Mouse (Mus musculus) myocyte (in vitro differentiated cells): ENCODE results near the gene Alkbh7. TPM values are rescaled to one million over a fixed set of nuclear protein-coding genes. Genes with fewer than 3 reads are reported as not detected.

Experiments
- H3K27me3 ChIP-seq: one replicate; pipeline ENCODE4 v1.6.1; 2011; ENCODE audit not compliant: control insufficient read depth, insufficient read depth, insufficient read length
- H3K36me3 ChIP-seq: one replicate; pipeline ENCODE4 v1.6.1; 2011; ENCODE audit not compliant: control insufficient read depth, insufficient read depth
- H3K4me2 ChIP-seq: one replicate; pipeline ENCODE4 v1.6.1; 2011; ENCODE audit warnings: low read depth, control low read depth
- H3K4me3 ChIP-seq: one replicate; pipeline ENCODE4 v1.5.1; 2011; ENCODE audit warnings: mild to moderate bottlenecking, control low read depth, moderate library complexity
- H3K79me2 ChIP-seq: one replicate; pipeline ENCODE4 v1.6.1; 2011; ENCODE audit not compliant: control insufficient read depth, insufficient read depth
- H3ac ChIP-seq: one replicate; pipeline ENCODE4 v1.6.1; 2011; ENCODE audit not compliant: control insufficient read depth, insufficient read length
- CEBPB ChIP-seq: IDR thresholded peaks from 2 replicates; pipeline ENCODE4 v1.6.1; 2011; ENCODE audit warnings: mild to moderate bottlenecking, moderate library complexity; ENCODE audit not compliant: poor library complexity, insufficient read depth, severe bottlenecking
- E2F4 ChIP-seq: IDR thresholded peaks from one replicate; pipeline ENCODE4 v1.6.1; 2011; ENCODE audit warnings: mild to moderate bottlenecking, control low read depth, moderate library complexity; ENCODE audit not compliant: insufficient read depth
- MAX ChIP-seq: IDR thresholded peaks from one replicate; pipeline ENCODE4 v1.6.1; 2011; ENCODE audit warnings: low read depth, mild to moderate bottlenecking, control low read depth
- MYOD1 ChIP-seq, 3 experiments: IDR thresholded peaks; one replicate each; pipeline ENCODE4 v1.6.1; 2011; ENCODE audit warnings: control low read depth in 2 of 3, low read depth in 2 of 3, mild to moderate bottlenecking in 2 of 3, moderate library complexity in 1 of 3; ENCODE audit not compliant: insufficient read length in 2 of 3, control insufficient read depth in 1 of 3
- MYOG ChIP-seq, 3 experiments: IDR thresholded peaks; one replicate each; pipeline ENCODE4 v1.6.1; 2011; ENCODE audit warnings: control low read depth in 2 of 3, low read depth in 2 of 3, mild to moderate bottlenecking in 2 of 3; ENCODE audit not compliant: insufficient read length in 2 of 3, control insufficient read depth in 1 of 3, insufficient read depth in 1 of 3
- POLR2A ChIP-seq: IDR thresholded peaks from one replicate; pipeline ENCODE4 v1.6.1; 2011; ENCODE audit warnings: low read depth, mild to moderate bottlenecking, control low read depth, moderate library complexity; ENCODE audit not compliant: insufficient read length
- POLR2AphosphoS2 ChIP-seq: IDR thresholded peaks from one replicate; pipeline ENCODE4 v1.6.1; 2011; ENCODE audit warnings: low read depth, control low read depth; ENCODE audit not compliant: insufficient read length
- REST ChIP-seq: IDR thresholded peaks from one replicate; pipeline ENCODE4 v1.6.1; 2011; ENCODE audit warnings: mild to moderate bottlenecking, control low read depth, moderate library complexity; ENCODE audit not compliant: insufficient read depth, insufficient read length
- SRF ChIP-seq: IDR thresholded peaks from one replicate; pipeline ENCODE4 v1.6.1; 2011; ENCODE audit warnings: low read depth; ENCODE audit not compliant: control insufficient read depth, insufficient read length
- TCF12 ChIP-seq: IDR thresholded peaks from one replicate; pipeline ENCODE4 v1.6.1; 2011; ENCODE audit warnings: mild to moderate bottlenecking, control low read depth; ENCODE audit not compliant: poor library complexity, insufficient read depth, severe bottlenecking
- TCF3 ChIP-seq: IDR thresholded peaks from one replicate; pipeline ENCODE4 v1.6.1; 2011; ENCODE audit warnings: low read depth, control low read depth; ENCODE audit not compliant: insufficient read length
- USF1 ChIP-seq: IDR thresholded peaks from one replicate; pipeline ENCODE4 v1.6.1; 2011; ENCODE audit warnings: low read depth, mild to moderate bottlenecking, control low read depth, moderate library complexity
- polyA plus RNA-seq: library from polyadenylated mRNA; unstranded; fragments of >200 nt; fragmentation: generic; extraction: Trizol; gene quantifications from one replicate; pipeline ENCODE4 v1.2.1, GENCODE M21; 2012; ENCODE audit warnings: missing spikeins

Alkbh7 gene
- polyA plus RNA-seq, 1 experiment = 61.9 TPM

- peaks cover 11% of the 10 kb centered on the region for H3K36me3 ChIP-seq
- no peaks in the 10 kb centered on the region for H3K79me2 ChIP-seq
- H3K4me2 ChIP-seq = no peak overlapping the region
- H3K4me3 ChIP-seq = no peak overlapping the region
- H3ac ChIP-seq = no peak overlapping the region
- no peaks in the 10 kb centered on the region for H3K27me3 ChIP-seq
- TF ChIP-seq MYOG (IDR thresholded peaks at IDR 0.05; ENCODE audit: control insufficient read depth in 1 of 3, insufficient read depth in 1 of 3, insufficient read length in 2 of 3, low read depth in 2 of 3) = no peak
- no peak for TF ChIP-seq POLR2AphosphoS2
- no peak for TF ChIP-seq TCF12
- TF ChIP-seq POLR2A = no peak
These were observed 23.8 kb downstream of the Alkbh7 start for GRCm38 (mm10) chr17:57020960-57021359.

GRCm38 (mm10) chr17:57027471-57027870 is 30.3 kb downstream of the Alkbh7 start:
- Histone ChIP-seq H3ac (no peak overlapping the region), H3K4me2 (no peak overlapping the region), H3K36me3 (peaks cover 20% of the 10 kb centered on the region), H3K4me3 (no peak overlapping the region), H3K79me2 (peaks cover 42% of the 10 kb centered on the region), H3K27me3 (no peaks in the 10 kb centered on the region)
- TF ChIP-seq TCF3 (no peak), MYOD1 (IDR thresholded peaks at IDR 0.05; ENCODE audit: control insufficient read depth in 1 of 3, insufficient read length in 2 of 3, low read depth in 2 of 3) (no peak), MYOG (IDR thresholded peaks at IDR 0.05; ENCODE audit: control insufficient read depth in 1 of 3, insufficient read depth in 1 of 3, insufficient read length in 2 of 3, low read depth in 2 of 3) (no peak), POLR2A (no peak), POLR2AphosphoS2 (no peak), TCF12 (no peak)

GRCm38 (mm10) chr17:57029691-57030090 is 32.6 kb downstream of the Alkbh7 start:
- H3K27me3 ChIP-seq = no peaks in the 10 kb centered on the region
- peaks cover 20% of the 10 kb centered on the region for H3K36me3 ChIP-seq
- H3K79me2 ChIP-seq = peaks cover 42% of the 10 kb centered on the region
- peak overlapping the region; percentile 95 for H3K4me2 ChIP-seq
- no peak for TF ChIP-seq SRF
- TF ChIP-seq MYOD1 (IDR thresholded peaks at IDR 0.05; ENCODE audit: control insufficient read depth in 1 of 3, insufficient read length in 2 of 3, low read depth in 2 of 3) = no peak
- TF ChIP-seq POLR2A = peak; percentile 14
- H3ac ChIP-seq = no peak overlapping the region
- peak overlapping the region; percentile 68 for H3K4me3 ChIP-seq

- Histone ChIP-seq H3K4me2 (peak within 1 kb of the TSS; percentile 95), H3K79me2 (peaks cover 42% of the 10 kb centered on the region), H3ac (peak within 1 kb of the TSS; percentile 63), H3K36me3 (peaks cover 9% of the 10 kb centered on the region), H3K4me3 (peak within 1 kb of the TSS; percentile 68), H3K27me3 (no peaks in the 10 kb centered on the region)
- TF ChIP-seq SRF (peak; percentile 15), TCF12 (no peak), E2F4 (no peak), REST (peak; percentile 3), MAX (no peak), MYOG (IDR thresholded peaks at IDR 0.05; ENCODE audit: control insufficient read depth in 1 of 3, insufficient read depth in 1 of 3, insufficient read length in 2 of 3, low read depth in 2 of 3) (peak in 1 of 3 experiments; percentile 5), POLR2A (peak; percentile 93), CEBPB (no peak), USF1 (peak; percentile 7), MYOD1 (IDR thresholded peaks at IDR 0.05; ENCODE audit: control insufficient read depth in 1 of 3, insufficient read length in 2 of 3, low read depth in 2 of 3) (peak in 1 of 3 experiments; percentile 10), POLR2AphosphoS2 (peak; percentile 81), TCF3 (no peak)
These were observed 34.0 kb downstream of the Alkbh7 start, which contains the start of gene Khsrp for GRCm38 (mm10) chr17:57030931-57031660. Gene Khsrp (minus strand): TSS chr17:57031522.

GRCm38 (mm10) chr17:57031661-57032420 is 34.7 kb downstream of the Alkbh7 start:
- H3K79me2 ChIP-seq = peaks cover 40% of the 10 kb centered on the region
- H3K4me3 ChIP-seq = peak overlapping the region; percentile 22
- H3K27me3 ChIP-seq = no peaks in the 10 kb centered on the region
- peaks cover 9% of the 10 kb centered on the region for H3K36me3 ChIP-seq
- H3K4me2 ChIP-seq = peak overlapping the region; percentile 89
- TF ChIP-seq CEBPB (no peak), TCF12 (no peak), POLR2AphosphoS2 (peak; percentile 95), MYOG (IDR thresholded peaks at IDR 0.05; ENCODE audit: control insufficient read depth in 1 of 3, insufficient read depth in 1 of 3, insufficient read length in 2 of 3, low read depth in 2 of 3) (no peak), SRF (peak; percentile 3), E2F4 (no peak), MAX (no peak), TCF3 (no peak), MYOD1 (IDR thresholded peaks at IDR 0.05; ENCODE audit: control insufficient read depth in 1 of 3, insufficient read length in 2 of 3, low read depth in 2 of 3) (peak in 1 of 3 experiments; percentile 13), POLR2A (peak; percentile 91), REST (no peak), USF1 (peak; percentile 98)
- peak overlapping the region; percentile 63 for H3ac ChIP-seq
